Mouse (Mus musculus) megakaryocyte, adult 5-6 weeks (primary cell): ENCODE data around the gene Olfr1368. TPM values are rescaled to one million over a fixed set of nuclear protein-coding genes. Genes with fewer than 3 reads are reported as not detected.
"Not testable (repeated sequence)": the region's sequence is repeated elsewhere in the genome, so short reads cannot be mapped to it uniquely, and the experiment has no call there.

ENCODE experiments used
- ATAC-seq: 2 replicates; pipeline ENCODE4 v1.8.0; 2016; ENCODE audit warnings: mild to moderate bottlenecking, inconsistent platforms; ENCODE audit not compliant: poor library complexity, severe bottlenecking
- total RNA-seq, 2 experiments: library from RNA; stranded (forward) in 1 of 2; stranded (reverse) in 1 of 2; fragments of 153-499, 151-499 nt in 1 of 2; fragments of 221-1000, 200-1000 nt in 1 of 2; gene quantifications; 2 replicates each; pipeline versions ENCODE4 v1.2.3 to v1.2.4; 2015 to 2017

Gene Olfr1368
- total RNA-seq, 2 experiments from 2014 or later, result not detected

DNA sequence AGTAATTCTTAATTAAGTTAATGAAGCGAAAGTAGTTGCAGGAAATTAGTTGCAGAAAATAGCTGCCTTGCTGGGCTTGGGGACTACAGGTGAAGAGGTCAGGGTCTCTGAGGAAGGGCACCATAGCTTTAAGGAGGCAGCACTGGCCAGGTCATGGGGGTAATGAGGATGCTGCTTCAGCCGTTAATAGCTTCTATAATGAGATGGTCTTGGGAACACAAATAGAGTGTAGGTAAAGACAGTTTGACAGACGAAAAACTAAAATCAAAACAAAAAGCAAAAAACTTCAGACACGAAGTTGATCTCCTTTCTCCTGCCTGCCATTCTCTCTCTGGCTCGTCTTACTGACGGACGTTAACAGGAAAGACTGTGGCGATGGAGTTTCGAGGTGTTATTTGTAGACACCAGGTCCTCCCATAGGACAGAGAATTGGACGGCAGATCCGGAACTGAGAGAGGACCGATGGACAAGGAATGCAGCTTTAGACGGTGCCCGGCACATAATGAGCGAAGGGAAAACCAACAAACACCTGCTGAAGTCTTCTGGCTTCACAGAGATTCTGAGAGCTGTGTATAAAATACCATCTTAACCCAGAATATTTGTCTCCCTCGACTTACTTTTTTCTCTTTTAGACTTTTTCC is 22.8 kb upstream of the Olfr1368 start:
- no peak for ATAC-seq

DNA sequence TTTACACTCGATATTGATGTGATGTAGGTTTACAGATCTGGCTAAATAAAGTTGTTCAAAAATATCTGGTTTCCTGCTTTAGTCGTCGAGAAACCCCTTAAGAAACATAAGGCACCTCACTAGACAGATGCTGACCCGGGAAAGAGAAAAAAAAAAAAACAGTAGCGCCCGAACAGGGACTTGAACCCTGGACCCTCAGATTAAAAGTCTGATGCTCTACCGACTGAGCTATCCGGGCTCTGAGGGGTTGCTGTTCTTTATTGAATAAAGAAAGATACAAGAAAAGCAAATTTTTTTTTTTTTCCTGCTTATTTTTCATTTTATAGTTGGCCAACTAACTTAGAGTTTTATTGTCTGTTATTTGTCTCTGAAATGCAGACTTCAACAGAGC is 22.2 kb upstream of the Olfr1368 start:
- peak; percentile 1; the same call in 1 of the 2 replicates for ATAC-seq

DNA sequence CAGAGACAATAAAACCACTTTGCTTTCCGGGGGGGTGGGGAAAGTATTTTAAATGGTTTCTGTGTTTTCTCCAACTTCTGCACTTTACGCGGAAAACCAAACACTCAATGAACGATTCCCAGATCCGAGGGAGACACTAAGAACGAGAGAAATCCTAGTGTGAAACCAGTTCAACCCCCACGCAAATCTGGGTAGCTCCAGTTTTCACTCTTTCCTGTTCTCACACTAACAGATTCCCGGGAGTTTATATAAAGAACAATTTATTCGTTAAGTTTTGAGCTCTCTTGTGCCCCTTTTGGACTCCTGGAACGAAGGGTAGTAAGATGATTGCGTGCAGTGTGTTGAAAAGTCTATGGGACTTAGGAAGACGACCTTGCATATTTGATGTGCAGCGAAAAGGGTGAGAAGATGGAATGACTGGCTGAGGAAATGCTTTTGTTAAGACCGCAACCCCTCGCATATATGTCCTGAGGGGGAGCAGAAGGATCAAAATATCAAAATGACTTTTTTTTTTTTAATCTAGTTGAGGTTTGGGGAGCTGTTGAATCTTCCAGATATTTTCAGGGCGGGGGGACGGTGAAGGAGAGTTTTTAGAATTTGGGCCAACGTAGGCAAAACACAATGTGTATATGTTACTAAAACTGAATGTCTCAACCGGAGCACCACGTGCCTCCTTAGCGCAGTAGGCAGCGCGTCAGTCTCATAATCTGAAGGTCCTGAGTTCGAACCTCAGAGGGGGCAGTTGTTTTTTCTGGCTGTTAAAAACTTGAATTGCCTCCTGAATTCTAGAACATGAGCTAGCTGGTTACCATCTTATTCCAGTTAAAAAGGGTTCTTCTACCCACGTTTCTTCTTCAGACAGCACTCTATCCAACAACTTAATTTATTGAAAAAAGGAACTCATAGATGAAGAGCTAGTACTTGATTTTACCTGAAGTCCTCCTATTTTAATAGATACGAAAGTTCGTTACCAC is 21.6 kb upstream of the Olfr1368 start:
- peak; percentile 53 for ATAC-seq

DNA sequence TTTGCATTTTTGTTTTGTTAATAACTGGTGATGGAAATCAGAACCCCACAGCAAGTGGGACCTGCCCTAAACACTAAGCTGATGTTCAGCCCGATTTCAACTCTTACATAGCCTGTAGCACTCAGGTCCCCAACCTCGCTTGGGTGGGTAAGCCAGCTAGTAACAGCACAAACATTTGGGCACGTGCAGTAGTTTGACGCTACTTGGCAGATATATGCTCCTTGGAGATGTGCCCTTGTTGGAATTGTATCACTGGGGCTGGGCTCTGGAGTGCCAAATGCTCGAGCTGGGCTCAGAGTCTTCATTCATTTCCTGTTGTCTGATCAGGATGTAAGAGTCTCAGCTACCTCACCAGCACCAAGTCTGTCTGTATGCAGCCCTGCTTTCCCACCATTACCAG is 16.9 kb upstream of the Olfr1368 start:
- ATAC-seq, result no peak

DNA sequence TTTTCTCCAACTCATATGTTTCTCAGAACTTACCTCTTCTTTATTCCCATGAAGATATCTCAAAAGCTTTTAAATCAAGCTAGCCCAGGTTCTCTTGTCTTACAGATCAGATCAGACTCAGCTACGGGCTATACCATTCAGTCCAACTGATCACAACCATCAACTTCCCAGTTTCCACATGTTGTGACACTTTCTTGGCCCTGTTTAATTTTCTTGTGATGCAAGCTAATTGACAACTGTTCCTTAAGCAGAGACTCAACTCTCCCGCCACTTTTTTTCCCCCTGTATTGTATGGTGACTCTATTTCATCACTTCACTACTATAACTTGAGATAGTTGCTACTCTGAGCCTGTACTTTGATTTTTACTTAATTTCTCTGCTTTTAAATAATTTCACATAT is 15.9 kb upstream of the Olfr1368 start:
- ATAC-seq, result no peak

DNA sequence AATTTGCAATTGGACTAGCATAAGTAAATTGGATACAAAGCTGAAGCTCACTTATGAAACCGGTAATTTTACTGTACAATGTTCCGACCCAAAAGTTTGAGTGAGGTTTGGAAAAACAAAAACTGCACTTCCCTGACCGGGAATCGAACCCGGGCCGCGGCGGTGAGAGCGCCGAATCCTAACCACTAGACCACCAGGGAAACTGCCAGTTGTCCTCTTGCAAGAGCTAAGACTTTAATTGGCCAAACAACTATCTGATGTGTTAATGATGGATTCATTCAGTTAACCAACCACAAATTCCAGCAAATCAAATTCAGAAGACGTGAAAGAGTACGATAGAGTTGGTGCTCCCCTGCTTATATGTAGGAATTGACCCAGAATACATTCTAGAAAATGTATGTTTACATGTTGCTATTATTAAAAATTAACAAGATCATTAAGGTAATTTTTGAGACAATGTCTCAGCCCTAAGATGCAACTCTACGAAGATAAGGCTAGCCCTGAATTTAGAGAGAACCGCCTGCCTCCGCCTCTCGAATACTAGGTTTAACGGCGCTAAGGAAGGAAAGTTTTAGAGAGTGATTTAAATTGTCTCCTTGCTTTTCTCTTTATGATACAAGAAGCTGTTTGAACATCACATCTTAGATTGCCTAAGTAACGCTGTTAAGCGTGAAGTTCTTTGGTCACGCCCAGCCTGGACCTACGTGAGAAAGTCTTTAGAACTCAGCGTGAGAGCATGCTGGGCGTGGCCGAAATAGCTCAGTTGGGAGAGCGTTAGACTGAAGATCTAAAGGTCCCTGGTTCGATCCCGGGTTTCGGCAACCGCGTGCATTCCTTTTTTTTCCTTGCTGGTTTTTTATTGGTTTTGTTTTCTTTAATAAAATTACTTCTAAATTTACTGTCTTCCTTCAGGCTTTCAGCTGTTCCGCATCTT is 15.3 kb upstream of the Olfr1368 start:
- peak; percentile 77 for ATAC-seq

DNA sequence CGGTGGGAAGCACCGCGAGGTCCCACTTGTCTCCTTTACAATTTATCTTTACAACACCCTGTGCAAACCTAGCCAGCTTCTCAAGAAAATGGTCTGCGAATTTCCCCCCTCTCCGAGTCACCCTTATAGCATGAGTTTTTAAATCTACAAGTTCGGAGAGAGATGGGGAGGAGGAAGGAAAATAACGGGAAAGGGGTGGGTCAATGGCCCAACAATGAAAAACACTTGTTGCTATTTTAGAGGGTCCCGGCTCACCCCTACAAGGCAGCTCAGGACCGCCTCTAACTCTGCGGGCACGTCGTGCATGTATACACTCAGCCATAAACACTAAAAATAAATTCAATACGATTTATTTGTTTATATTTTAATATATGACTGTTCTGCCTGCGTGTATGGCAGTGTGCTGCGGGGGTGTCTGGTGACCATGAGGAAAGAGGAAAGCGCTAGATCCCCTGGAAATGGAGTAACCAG is 14.4 kb upstream of the Olfr1368 start:
- ATAC-seq, result no peak

DNA sequence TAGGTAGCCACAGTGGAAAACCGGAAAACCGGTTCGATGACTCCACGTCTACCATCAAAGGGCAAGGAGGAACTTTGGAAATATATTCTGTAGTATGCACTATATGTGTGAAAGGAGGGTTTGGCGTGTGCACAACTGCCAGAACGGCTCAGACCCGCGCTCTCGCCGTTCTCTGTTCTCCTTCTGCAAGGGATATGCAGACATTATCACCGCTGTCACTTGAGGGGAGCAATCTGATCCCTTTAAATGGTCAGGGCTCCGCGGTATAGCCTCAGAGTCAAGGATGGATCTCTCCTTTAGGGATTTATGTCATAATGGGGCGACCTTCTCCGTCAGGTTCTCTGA is 13.8 kb upstream of the Olfr1368 start:
- peak; percentile 15; the same call in 1 of the 2 replicates for ATAC-seq

DNA sequence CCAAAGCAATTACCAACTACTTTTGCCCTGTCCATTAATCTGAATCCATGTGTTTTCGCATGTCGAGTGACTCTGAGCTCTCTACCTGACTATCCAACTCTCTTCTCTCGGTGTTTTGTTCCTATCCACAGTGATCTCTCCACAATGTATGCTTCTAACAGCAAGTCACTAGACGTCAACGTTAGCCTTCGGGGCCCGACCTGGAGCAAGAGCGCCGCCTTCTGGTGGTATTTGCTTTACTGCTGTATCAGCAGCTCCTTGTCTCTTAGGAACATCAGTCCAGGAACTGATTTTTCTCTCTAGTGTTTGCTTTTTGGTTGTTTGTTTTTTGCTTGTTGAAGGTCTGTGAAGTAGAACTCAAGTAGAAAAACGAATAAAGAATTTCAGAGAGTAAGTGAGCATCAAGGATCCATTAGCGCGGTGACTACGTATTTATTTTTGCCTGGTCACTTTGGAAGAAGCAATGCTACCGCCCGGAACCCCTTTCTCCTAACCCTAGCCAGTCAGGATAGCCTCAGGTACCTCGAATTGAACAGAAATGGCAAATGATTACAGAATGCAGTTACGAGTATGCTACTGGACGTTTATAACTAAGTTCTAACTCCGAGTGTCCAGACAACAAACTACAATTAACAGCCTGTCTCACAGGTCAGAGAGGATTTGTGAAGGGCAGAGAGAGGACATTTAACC is 13.3 kb upstream of the Olfr1368 start:
- peak; percentile 73 for ATAC-seq

DNA sequence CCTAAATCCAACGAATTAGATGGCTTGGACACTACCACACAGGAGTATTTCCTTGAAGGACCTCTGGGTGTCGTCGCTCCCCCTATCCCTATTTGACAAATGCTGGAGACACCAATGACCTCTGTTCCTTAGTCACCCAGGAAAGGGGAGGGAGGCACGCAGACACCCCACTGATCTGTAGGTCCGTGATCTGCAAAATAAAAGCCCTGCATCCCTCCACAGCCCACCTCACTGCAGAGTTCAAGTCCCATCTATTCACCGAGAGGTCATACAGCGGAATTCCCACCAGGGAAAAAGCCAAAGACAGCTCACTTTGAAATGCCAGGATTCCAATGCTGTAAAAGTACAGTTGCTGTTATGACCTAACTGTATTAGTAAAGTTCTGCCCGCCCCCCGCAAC is 12.4 kb upstream of the Olfr1368 start:
- no peak for ATAC-seq

DNA sequence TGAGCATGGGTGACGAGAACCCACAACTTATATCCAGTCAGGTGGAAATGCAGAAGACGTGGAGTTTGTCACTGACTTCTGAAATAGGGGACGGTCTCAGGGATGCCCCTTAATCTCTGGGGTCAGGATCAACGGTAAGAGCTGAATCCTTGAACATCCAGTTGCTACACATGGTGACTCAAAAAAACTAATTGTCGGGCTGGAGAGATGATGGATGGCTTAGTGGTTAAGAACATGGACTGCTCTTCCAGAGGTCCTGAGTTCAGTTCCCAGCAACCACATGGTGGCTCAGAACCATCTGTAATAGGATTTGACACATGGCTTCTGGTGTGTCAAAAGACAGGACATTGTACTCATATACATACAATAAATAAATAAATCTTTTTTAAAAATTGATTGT is 10.2 kb upstream of the Olfr1368 start:
- no peak for ATAC-seq

DNA sequence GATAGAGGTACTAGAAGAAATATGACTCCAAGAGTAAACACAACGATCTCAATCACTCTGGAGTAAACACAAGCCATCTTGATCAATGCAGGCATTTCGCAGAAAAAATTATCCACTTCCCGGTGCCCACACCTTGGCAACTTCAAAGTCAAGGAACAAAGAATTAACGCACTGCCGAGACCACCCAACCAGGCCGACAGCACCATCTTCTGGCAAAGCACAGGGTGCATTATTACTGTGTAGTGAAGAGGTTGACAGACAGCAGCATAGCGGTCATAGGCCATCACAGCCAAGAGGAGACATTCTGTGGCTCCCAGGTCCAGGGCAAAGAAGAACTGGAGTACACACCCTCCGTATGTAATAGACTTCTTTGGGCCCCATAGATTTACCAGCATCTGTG is 3.2 kb downstream of the Olfr1368 start:
- ATAC-seq, result no peak

DNA sequence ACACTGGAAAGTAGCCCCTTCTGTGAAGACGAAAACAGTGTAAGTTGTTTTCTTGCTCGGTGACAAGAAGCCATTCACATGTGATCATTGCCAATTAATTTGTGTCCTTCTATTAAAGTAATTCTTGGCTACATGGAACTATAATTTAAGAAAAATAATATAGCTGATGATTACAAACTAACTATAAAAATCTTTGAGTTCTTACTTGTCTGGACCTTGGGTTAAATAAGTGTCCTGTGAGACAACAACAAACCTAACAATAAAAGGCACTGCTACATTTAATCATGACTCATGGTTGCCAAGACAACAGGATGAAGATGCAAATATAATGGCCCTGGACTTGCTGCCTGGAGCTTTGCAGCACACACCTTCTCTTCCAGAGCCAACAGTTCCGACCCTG is 16.3 kb downstream of the Olfr1368 start, which contains the start of gene Olfr263:
Gene Olfr263, plus strand, starts transcription at position 301 of the 400 bp plus-strand sequence.
- ATAC-seq, result not testable (repeated sequence)

DNA sequence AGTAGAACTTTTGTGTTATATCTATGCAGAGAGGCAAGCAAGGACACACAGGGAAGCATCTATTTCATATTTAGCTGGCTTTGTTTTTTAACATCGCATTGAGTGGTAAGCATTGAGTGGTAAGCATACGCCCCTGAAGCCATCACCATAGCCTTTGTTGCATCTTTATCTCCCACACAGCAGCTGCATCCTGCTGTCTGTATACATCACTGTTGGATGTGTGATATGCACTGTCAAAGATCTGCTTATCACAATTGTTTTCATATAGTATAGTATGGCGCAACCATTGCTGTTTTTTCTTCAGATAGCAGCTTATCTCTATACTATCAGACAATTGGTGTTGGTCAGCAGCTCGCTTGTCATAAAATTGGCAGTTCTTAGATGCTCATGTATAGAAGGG is 31.5 kb downstream of the Olfr1368 start:
- no peak for ATAC-seq

DNA sequence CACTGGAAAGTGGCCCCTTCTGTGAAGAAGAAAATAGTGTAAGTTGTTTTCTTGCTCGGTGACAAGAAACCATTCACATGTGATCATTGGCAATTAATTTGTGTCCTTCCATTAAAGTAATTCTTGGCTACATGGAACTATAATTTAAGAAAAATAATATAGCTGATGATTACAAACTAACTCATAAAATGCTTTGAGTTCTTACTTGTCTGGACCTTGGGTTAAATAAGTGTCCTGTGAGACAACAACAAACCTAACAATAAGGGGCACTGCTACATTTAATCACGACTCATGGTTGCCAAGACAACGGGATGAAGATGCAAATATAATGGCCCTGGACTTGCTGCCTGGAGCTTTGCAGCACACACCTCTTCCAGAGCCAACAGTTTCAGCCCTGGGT is 34.5 kb downstream of the Olfr1368 start, which contains the start of gene Olfr1369-ps1:
Gene Olfr1369-ps1, plus strand, starts transcription at position 301 of the 400 bp plus-strand sequence.
- ATAC-seq, result not testable (repeated sequence)

DNA sequence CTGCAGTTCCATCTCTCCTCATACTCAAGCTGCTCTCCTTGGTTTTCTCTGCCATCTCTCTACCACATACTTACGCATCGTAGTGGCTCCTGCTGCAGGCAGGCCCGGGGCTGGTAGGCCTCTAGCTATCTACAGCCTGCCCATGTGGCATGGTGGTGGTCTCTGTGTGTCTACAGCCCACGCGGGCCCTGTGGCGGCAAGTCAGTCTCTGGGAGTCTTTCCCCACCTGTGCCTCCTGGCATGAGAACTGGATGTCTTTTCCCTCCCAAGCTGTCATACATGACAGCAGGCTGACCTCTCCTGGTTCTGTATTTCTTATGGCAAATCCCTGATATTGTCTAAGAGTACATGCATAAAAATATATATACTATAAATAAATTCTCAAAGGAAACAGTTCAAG is 35.2 kb downstream of the Olfr1368 start:
- no peak for ATAC-seq

DNA sequence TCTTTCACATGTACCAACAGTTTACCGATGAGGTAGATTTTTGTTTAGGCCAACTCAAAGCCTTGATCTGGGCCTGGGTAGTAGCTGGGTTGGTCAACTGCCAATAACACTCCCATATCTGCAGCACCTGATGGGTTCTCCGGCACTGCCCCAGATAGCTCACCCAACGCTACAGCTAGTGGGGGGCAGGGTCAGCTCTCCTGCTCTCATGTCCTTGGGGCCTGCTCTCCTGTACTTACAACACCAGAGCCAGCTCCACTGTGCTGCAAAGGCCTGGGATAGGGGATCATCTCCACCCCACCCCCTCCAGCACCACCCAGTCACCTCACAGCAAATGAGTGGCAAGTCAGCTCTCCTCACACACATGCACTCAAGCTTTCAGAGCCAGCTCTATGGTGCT is 35.9 kb downstream of the Olfr1368 start:
- ATAC-seq, result no peak
